Mouse (Mus musculus): ENCODE data around the gene Fam20b. TPM values are rescaled to one million over a fixed set of nuclear protein-coding genes. Genes with fewer than 3 reads are reported as not detected.
"Not testable (repeated sequence)": the region's sequence is repeated elsewhere in the genome, so short reads cannot be mapped to it uniquely, and the experiment has no call there.

Fam20b gene
- polyA plus RNA-seq, 1 experiment from 2014 or later: 20.2 TPM

DNA sequence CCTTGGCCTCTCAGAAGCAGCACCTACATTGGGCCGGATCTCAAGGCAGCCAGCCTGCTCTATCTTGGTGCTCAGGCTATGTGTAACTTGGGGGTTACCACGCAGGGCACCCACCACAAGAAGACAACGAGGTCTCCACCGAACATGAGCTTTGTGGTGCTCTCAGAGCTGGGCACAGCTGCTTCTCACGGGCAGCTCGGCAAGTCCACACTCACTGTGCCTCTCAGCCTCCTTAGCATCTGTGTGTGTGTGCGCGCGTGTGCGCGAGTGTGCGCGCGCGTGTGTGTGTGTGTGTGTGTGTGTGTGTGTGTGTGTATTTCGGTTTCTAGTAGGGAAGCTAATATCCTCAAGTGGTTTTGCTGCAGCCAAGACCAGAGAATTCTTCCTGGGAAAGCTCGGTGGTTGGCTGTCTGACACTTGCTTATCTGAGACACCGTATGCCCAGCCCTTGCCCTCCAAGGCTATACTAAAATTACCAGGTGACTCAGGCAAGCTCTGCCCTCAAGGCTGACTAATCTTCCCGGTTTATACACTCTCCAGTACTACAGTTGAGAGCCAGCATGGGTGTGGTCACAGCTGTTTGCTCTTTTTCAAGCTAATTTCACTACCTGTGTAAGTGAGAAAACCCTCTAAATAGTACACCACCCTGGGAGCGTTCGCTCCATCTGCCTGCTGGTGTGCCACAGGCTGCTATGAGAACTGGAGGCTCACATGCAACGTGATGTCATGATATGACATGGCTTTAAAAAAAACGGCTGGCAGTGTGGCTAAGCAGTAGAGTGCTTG lies 51.6 kb downstream of the Fam20b start:
- no peak overlapping the region for H3K4me3 ChIP-seq
- H3K9me3 ChIP-seq: no peaks in the 10 kb centered on the region
- H3K4me2 ChIP-seq: peak overlapping the region; percentile 38
- peak overlapping the region; percentile 67 for H3K27ac ChIP-seq (replicated peaks)
- peaks cover 28% of the 10 kb centered on the region for H3K4me1 ChIP-seq
- 61% methylated on average over 23 of the region's 23 CpGs for WGBS
- H3K9ac ChIP-seq: 0 out of 2 replicates have a peak overlapping the region, but pooled peaks have one; percentile 40
- no peak for ATAC-seq (ENCODE audit: extremely low read depth, insufficient number of reproducible peaks, low FRiP score, low TSS enrichment)
- H3K27me3 ChIP-seq (replicated peaks): no peaks in the 10 kb centered on the region
- no peaks in the 10 kb centered on the region for H3K36me3 ChIP-seq

DNA sequence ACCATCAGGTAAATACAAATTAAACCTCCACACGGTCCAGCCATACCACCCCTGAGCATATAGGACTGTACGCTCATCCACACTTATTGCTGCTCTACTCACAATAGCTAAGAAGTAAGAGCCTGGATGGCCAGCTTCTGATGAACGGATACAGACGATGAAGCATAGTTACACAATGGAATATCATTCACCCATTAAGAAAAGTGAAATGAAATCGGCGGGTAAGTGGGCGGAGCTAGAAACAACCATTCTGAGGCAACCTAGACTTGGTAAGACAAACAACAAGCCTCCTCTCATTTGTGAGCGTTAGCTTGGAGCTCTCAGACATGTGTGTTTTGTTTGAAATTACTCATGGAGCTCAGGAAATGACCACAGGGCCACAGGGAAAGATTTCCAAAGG lies 53.1 kb downstream of the Fam20b start:
- no peak overlapping the region for H3K9ac ChIP-seq
- peaks cover 28% of the 10 kb centered on the region for H3K4me1 ChIP-seq
- ATAC-seq (ENCODE audit: extremely low read depth, insufficient number of reproducible peaks, low FRiP score, low TSS enrichment): no peak
- H3K36me3 ChIP-seq: no peaks in the 10 kb centered on the region
- no peak overlapping the region for H3K4me2 ChIP-seq
- H3K4me3 ChIP-seq: no peak overlapping the region
- WGBS: 81% methylated on average over 8 of the region's 8 CpGs
- no peak overlapping the region for H3K27ac ChIP-seq (replicated peaks)
- H3K9me3 ChIP-seq: no peaks in the 10 kb centered on the region
- H3K27me3 ChIP-seq (replicated peaks): no peaks in the 10 kb centered on the region

DNA sequence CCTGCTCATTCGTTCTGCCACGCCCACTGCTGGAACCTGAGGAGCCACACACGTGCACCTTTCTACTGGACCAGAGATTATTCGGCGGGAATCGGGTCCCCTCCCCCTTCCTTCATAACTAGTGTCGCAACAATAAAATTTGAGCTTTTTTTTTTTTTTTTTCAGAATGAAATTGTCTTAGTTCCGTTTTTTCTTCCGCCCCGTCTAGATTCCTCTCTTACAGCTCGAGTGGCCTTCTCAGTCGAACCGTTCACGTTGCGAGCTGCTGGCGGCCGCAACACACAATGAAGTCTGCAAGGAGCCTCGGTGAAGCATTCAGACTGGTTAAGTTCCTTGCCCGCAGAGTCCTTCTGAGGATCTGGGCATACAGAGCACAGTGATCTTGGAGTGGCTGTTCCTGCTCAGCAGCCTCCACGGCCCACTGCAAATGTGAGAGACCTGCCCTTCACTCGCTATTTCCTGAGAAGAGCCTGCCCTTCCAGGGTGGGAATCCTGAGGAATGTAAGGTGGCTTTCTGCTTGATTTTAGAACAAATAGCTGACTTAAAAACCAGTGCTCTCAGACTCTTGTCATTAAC lies 58.1 kb downstream of the Fam20b start:
- not testable (repeated sequence) for ATAC-seq (ENCODE audit: extremely low read depth, insufficient number of reproducible peaks, low FRiP score, low TSS enrichment); H3K27ac ChIP-seq (replicated peaks); H3K9ac ChIP-seq; H3K4me3 ChIP-seq; H3K4me1 ChIP-seq; H3K4me2 ChIP-seq; H3K27me3 ChIP-seq (replicated peaks); H3K9me3 ChIP-seq
- 67% methylated on average over 21 of the region's 21 CpGs for WGBS
- peaks cover 13% of the 10 kb centered on the region; the same call in 1 of the 2 replicates for H3K36me3 ChIP-seq

DNA sequence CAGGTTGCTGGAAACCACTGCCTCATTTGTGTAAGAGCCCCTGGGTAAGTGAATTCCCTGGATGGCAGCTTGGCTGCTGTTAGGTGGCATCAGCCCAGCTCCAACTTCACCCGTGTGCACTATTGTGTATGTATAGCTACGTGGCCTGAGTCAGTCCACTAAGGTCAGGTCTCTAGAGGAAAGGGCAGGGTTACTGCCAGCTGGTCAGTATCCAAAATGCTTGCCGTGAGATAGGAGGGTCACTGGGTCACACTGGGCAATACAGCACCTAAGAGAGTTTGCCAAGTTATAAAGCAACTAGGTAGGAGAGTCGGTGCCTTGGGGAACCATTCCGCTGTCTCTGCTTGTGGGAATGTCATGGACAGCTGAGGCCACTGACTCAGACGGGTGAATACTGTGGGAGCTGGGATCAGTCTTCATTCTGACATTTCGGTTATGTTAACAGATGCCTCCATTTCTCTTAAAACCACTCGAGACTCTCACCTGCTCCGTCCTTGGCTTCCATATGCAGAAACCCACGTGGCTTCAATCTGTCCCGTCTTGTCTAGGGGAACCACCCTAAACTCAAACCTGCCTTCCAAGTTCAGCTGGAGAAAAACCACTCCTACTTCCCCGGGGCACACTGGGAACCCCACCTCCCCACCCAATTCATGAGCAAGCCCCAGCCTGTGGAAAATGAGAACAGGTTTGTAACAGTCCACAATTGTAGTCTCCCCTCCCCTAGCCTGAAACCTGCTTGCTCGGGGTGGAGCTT lies 58.8 kb downstream of the Fam20b start:
- H3K4me3 ChIP-seq: no peak overlapping the region
- H3K36me3 ChIP-seq: peaks cover 13% of the 10 kb centered on the region; the same call in 1 of the 2 replicates
- H3K27me3 ChIP-seq (replicated peaks): no peaks in the 10 kb centered on the region
- no peak overlapping the region for H3K4me2 ChIP-seq
- 74% methylated on average over 13 of the region's 13 CpGs for WGBS
- H3K4me1 ChIP-seq: 0 out of 2 replicates have a peak, but pooled peaks cover 4% of the 10 kb centered on the region
- no peak overlapping the region for H3K9ac ChIP-seq
- no peak for ATAC-seq (ENCODE audit: extremely low read depth, insufficient number of reproducible peaks, low FRiP score, low TSS enrichment)
- H3K27ac ChIP-seq (replicated peaks): no peak overlapping the region
- no peaks in the 10 kb centered on the region for H3K9me3 ChIP-seq

DNA sequence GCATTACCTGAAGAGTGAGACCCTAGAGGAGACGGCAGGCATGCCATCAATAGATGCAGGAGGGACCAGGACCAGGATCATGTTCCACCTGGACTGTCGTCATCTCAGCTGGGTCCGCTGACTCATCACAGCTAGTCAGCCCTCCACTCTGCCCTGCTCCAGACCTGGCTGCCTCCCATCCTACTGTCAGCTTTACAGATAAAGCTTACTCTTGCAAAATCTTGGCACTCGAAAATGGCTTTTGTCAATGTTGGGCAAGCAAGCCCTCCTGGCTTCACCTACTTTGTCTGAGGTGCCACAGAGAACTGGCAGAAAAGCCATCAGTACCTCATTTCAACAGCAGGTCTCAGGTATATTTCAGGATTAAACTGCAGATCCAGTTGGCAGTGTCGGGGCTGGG lies 60.2 kb downstream of the Fam20b start:
- Histone ChIP-seq H3K27ac (replicated peaks) (no peak overlapping the region), H3K9ac (no peak overlapping the region), H3K4me3 (no peak overlapping the region), H3K36me3 (peaks cover 23% of the 10 kb centered on the region; the same call in 1 of the 2 replicates), H3K9me3 (no peaks in the 10 kb centered on the region), H3K4me1 (0 out of 2 replicates have a peak, but pooled peaks cover 4% of the 10 kb centered on the region), H3K4me2 (no peak overlapping the region), H3K27me3 (replicated peaks) (no peaks in the 10 kb centered on the region)
- WGBS: 80% methylated on average over 5 of the region's 5 CpGs
- ATAC-seq (ENCODE audit: extremely low read depth, insufficient number of reproducible peaks, low FRiP score, low TSS enrichment): no peak

DNA sequence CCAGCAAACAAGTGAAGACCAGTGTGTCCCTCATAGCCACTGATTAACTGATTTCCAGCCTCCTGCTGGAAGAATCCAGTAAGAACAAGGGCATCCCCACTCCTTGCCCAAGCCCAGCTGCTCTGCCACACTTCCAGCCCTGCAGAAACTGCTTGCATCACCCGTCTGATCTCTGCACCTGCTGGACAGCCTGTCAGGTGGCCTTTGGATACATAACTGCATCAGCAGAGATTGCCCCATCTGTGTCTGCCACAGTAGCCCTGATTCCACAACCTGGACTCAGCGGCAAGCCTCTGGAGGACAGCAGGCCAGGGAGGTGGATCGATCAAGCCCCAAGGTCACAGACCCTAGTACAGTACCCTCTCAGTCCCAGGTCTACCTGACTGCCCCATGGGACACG lies 61.4 kb downstream of the Fam20b start:
- Histone ChIP-seq H3K27ac (replicated peaks) (no peak overlapping the region), H3K4me3 (no peak overlapping the region), H3K27me3 (replicated peaks) (no peaks in the 10 kb centered on the region), H3K4me2 (no peak overlapping the region), H3K4me1 (0 out of 2 replicates have a peak, but pooled peaks cover 4% of the 10 kb centered on the region), H3K36me3 (peaks cover 23% of the 10 kb centered on the region; the same call in 1 of the 2 replicates), H3K9me3 (no peaks in the 10 kb centered on the region), H3K9ac (no peak overlapping the region)
- no peak for ATAC-seq (ENCODE audit: extremely low read depth, insufficient number of reproducible peaks, low FRiP score, low TSS enrichment)
- WGBS: 81% methylated on average over 4 of the region's 4 CpGs

DNA sequence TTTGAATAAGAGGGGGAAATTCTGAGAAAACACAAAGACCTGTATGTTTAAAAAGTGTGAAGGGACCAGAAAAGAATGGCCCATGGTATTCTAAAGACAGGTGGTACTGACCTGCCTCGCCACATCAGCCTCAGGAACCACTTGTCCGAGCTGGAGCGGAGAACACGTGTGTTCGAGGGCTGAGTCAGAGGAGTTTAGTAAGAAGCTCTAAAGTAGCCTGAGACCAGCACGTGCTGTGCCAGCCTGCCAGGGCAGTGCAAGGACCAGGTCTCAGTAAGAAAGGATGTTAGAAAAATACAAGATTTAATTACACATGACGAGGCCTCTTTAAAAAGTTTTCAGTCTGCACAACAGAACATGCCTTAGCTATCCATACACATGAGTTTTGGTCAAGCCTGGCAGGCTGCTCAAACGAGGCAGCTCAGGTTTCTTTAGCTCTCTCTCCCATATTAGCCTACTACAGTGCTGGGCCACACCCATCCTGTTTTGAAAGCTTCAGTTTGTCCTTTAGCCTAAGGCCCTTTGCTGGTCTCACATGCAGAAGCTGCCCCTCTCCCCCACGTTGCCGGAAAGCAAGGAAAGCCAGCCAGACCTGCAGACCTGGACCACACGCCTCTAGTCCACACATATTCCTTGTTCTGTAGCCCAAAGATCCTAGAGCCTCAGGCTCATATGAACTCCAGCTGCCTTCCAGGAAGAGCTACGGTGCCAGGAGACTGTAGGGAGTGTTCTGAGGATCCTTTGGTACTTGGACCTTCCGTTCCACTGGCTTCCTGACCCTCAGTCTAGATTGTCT lies 64.0 kb downstream of the Fam20b start:
- Histone ChIP-seq H3K4me2 (no peak overlapping the region), H3K9ac (no peak overlapping the region), H3K4me3 (no peak overlapping the region), H3K36me3 (peaks cover 30% of the 10 kb centered on the region), H3K27me3 (replicated peaks) (no peaks in the 10 kb centered on the region), H3K9me3 (no peaks in the 10 kb centered on the region), H3K4me1 (0 out of 2 replicates have a peak, but pooled peaks cover 7% of the 10 kb centered on the region), H3K27ac (replicated peaks) (no peak overlapping the region)
- ATAC-seq (ENCODE audit: extremely low read depth, insufficient number of reproducible peaks, low FRiP score, low TSS enrichment): no peak
- WGBS: 73% methylated on average over 13 of the region's 13 CpGs

DNA sequence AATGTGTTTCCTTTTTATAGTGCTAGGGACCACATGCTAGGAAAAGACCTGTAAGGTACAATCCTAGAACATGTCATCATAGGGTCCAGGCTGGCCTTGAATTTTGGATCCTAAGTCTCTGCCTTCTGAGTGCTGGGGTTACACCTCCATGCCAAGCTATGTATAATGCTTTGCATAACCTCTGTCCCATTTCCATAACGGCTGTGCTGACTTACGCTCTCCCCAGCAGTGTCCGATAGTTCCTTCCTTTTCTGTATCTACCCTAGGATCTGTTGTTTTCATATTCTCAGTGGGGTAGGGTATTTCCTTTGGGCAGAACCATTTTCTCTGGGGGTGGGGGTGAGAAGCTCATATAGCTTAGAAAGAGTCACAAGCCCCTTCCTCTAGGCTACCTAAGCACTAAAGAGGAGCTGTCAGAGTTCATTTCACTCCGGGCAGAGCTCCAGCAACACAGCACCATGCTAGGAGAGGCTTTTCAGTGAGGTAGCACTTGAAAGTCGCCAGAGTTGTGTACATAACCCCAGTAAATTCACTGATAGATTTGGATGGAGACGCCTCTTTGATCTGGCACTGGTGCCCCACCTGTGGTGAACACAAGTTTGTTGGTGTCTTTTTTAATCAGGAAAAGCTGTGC lies 66.6 kb downstream of the Fam20b start:
- no peak overlapping the region for H3K4me3 ChIP-seq

DNA sequence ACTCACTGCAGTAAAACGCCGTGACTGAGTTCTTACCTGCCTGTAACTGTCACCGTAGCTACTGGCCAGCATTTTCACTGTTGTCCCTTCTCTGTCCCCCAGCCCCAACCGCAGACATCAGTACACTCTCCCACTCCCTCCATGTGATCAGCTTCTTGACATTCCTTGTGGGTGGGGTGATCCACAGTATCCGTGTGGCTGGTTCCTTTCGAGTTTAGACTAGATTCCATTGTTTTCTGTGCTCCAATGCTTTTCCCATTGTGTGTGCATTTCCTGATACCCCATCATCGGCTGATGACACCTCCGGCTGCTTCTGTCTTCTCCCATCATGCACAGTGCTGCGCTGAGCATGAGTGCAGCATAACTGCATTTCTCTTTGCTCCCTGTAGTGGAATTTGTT lies 68.3 kb downstream of the Fam20b start:
- WGBS: 71% methylated on average over 9 of the region's 9 CpGs
- no peaks in the 10 kb centered on the region for H3K9me3 ChIP-seq
- no peaks in the 10 kb centered on the region for H3K27me3 ChIP-seq (replicated peaks)
- no peak for ATAC-seq (ENCODE audit: extremely low read depth, insufficient number of reproducible peaks, low FRiP score, low TSS enrichment)
- H3K36me3 ChIP-seq: peaks cover 27% of the 10 kb centered on the region
- H3K9ac ChIP-seq: no peak overlapping the region
- 0 out of 2 replicates have a peak overlapping the region, but pooled peaks have one; percentile 1 for H3K27ac ChIP-seq (replicated peaks)
- H3K4me3 ChIP-seq: no peak overlapping the region
- peaks cover 16% of the 10 kb centered on the region for H3K4me1 ChIP-seq
- no peak overlapping the region for H3K4me2 ChIP-seq

More for the DNA sequence above, 66.6 kb downstream of the Fam20b start:
- H3K27ac ChIP-seq (replicated peaks): 0 out of 2 replicates have a peak overlapping the region, but pooled peaks have one; percentile 2
- H3K27me3 ChIP-seq (replicated peaks): no peaks in the 10 kb centered on the region
- ATAC-seq (ENCODE audit: extremely low read depth, insufficient number of reproducible peaks, low FRiP score, low TSS enrichment): no peak
- no peaks in the 10 kb centered on the region for H3K9me3 ChIP-seq
- WGBS: 59% methylated on average over 6 of the region's 6 CpGs
- H3K36me3 ChIP-seq: peaks cover 33% of the 10 kb centered on the region
- H3K4me2 ChIP-seq: no peak overlapping the region
- no peak overlapping the region for H3K9ac ChIP-seq
- peaks cover 16% of the 10 kb centered on the region for H3K4me1 ChIP-seq

DNA sequence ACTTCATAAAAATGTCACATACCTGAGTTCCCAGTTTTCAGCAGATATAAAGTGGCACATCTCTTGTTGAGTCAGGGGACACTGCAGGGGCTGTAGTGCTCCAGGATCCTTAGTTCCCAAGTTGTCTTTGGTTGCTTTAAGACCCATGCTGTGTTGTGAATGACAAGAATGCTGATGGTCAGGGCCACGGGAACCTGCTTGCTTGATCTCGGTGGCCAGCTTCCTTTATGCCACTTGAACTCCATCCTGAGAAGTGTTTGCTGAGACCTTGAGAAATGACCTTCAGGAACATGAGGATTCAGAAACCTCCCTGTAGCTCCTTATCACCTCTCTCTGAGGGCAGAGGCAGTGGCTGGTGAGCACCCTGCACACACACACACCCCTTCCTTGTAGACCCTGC lies 70.2 kb downstream of the Fam20b start:
- Histone ChIP-seq H3K36me3 (peaks cover 32% of the 10 kb centered on the region), H3K27me3 (replicated peaks) (no peaks in the 10 kb centered on the region), H3K9ac (no peak overlapping the region), H3K4me3 (no peak overlapping the region), H3K27ac (replicated peaks) (no peak overlapping the region), H3K4me1 (peaks cover 13% of the 10 kb centered on the region), H3K4me2 (no peak overlapping the region), H3K9me3 (no peaks in the 10 kb centered on the region)
- ATAC-seq (ENCODE audit: extremely low read depth, insufficient number of reproducible peaks, low FRiP score, low TSS enrichment): no peak
- 23% methylated on average over 2 of the region's 2 CpGs for WGBS

Measured in heart, embryonic 13.5 days (tissue).